Mouse (Mus musculus) right cerebral cortex, postnatal 14 days (tissue): ENCODE data around the gene Trim11.
A peak's percentile ranks its signal among the peaks of the same experiment; 100 is the strongest.

Experiments used
- DNase-seq: peaks from one replicate; pipeline ENCODE4 v3.0.0; 2022

Gene Trim11

GRCm38 (mm10) chr11:58981541-58982447 lies 3.9 kb downstream of the Trim11 start:
- peak; percentile 81 for DNase-seq

DNA sequence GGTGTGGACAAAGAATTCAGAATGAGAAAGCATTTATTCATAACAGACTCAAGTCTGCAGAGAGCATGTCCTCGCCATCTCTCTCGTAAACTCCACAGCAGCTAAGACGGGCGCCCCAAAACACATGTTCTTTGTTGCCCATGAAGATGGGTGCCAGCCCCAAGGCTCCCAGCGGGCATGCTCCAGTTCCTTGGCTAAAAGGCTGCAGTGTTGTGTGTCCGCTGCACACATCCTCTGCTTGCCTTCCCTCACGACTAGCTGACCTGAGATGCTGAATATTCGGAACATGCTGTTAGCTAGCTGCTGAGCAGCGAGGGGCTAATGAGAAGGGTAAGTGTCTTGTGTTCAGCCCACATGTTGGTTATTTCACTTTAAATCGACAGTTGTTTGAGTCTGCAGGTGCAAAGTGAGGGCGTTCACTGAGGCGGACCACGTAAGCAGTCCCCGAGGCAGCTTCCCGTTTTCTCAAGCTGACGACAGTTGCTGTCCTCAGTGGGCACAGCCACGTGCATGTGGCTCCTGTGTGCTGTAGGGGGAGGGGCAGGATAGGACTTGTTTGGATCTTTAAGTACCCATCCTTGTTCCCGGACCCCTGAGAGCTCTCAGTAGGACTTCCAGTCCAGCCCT lies 4.7 kb downstream of the Trim11 start:
- DNase-seq, result no peak

DNA sequence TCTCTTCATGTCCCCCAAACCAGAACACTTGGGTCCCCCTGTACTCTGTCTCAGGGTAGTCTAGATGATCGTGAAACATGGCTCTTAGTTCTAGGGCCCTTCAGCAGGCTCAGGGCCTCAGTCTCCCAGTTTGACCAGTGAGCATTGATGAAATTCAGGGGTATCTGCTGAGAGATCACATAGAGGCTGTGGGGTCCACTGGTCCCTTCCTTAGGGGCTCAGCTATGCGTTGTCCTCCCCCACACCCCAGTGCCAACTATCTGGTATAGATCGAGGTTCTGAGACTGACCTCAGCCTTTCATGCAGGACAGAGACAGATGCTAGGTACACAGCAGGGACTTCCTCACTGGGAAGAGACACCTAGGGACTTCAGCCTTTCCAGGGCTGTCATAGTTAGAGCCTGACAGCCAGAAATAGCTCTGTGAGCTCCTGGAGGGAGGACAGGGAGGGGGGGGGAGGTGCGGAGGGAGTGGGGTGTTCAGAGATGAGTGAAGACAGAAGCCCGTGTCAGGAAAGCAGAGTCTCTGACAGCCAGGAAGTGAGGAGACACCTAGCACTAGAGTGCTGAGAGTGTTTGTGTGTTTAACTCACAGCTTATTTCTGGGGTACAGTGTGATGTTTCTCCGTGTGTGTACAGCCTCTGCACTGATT lies 5.9 kb downstream of the Trim11 start:
- no peak for DNase-seq

DNA sequence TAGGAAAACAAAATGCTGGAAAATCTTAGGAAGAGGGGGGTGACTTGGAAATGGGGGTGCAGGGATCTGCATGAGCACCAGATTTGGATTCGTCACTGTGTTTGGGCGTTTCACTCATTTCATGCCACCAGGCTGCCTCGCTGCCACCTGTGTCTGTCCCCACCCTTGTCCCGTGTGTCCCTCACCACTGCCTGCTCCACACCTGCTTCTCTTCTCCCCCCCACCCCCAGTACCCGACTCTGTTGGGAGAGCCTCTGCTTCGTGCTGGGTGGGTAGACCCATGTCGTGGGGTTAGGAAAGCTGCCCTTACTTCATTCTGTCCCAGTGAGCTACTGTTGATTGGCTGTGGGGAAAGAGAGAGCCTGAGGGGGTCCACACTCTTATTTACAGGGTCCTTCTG lies 6.8 kb downstream of the Trim11 start:
- DNase-seq, result no peak

- DNase-seq, result no peak
These were observed 7.5 kb downstream of the Trim11 start for GRCm38 (mm10) chr11:58985299-58985917.

- DNase-seq, result no peak
These were observed 11.3 kb downstream of the Trim11 start for GRCm38 (mm10) chr11:58989166-58989565.

DNA sequence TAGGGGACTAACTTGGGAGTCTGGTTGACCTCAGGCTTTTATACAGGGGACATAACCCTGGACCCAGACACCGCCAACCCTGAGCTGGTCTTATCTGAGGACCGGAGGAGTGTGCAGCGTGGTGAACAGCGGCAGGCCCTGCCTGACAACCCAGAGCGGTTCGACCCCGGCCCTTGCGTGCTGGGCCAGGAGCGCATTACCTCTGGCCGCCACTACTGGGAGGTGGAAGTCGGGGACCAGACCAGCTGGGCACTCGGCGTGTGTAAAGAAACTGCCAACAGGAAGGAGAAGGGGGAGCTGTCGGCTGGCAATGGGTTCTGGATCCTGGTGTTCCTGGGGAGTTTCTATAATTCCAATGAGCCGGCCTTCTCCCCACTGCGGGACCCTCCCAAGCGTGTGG lies 12.2 kb downstream of the Trim11 start:
- DNase-seq, result no peak

- DNase-seq, result peak; percentile 56
These were observed 12.9 kb downstream of the Trim11 start for GRCm38 (mm10) chr11:58990794-58991193.

DNA sequence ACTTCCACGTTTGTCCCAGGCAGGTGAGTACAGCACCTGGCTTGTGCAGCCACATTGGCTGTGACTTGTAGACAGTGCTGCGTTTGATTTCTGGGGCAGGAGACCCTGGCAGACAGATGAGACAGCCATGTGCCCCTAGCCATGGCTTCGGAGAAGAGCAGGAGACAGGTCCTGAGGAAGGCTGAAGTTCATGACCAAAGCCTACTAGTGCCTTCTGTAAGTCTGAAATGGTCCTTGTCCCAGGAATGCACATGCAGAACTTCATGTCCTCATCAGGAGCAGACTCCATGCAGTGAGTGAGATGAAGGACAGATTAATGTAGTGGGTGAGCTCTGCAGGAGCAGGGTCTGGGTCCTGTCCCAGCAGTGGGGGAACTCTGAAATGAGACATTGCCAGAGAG lies 14.0 kb downstream of the Trim11 start:
- no peak for DNase-seq

- no peak for DNase-seq
These were observed 15.3 kb downstream of the Trim11 start for GRCm38 (mm10) chr11:58993091-58993670.

DNA sequence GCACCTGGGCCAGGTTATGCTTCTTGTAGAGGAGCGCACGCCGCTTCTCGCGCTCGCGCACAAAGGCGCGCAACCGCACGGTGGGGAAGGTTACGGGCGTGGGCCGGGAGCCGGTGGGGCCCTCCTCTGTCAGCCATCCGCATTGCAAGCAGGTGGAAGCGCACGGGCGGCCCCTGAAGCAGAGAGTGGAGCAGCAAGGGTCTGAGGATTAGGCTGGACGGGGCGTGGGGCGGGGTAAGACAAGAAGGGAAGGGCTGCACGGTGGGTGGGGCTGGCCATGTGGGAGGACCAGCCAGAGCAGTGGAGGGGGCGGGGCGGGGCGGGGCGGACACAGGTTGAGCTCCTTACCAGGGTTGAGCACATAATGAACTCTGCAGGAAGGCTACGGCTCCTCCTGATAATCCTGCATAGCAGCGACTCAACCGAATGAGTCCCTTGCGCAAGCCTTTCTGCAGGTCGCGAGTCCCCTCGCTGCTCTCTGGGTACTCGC lies 16.5 kb downstream of the Trim11 start:
- peak; percentile 60 for DNase-seq

GRCm38 (mm10) chr11:58995061-58995806 lies 17.3 kb downstream of the Trim11 start:
- DNase-seq, result no peak

GRCm38 (mm10) chr11:58995807-58996370 lies 18.0 kb downstream of the Trim11 start:
- no peak for DNase-seq

DNA sequence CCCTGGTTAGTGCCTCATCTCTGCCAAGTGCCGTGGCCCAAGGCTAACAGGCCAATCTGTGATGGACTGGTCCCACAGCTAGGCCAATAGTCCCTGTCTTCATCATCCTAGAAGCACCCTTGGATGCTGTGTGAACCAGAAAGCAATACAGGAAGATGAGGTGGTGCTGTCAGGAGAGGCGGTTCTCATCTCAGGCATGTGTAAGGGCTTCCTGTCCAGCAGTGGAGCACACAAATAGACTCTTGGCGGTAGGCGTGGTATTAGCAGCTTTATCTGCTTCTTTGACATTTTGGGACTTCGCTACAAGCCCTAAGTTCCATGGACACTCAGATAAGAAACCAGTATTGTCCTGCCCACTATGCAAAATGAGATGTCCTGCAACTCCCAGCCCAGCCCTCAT lies 19.6 kb downstream of the Trim11 start:
- no peak for DNase-seq

- DNase-seq, result no peak
These were observed 21.3 kb downstream of the Trim11 start for GRCm38 (mm10) chr11:58999158-58999557.

DNA sequence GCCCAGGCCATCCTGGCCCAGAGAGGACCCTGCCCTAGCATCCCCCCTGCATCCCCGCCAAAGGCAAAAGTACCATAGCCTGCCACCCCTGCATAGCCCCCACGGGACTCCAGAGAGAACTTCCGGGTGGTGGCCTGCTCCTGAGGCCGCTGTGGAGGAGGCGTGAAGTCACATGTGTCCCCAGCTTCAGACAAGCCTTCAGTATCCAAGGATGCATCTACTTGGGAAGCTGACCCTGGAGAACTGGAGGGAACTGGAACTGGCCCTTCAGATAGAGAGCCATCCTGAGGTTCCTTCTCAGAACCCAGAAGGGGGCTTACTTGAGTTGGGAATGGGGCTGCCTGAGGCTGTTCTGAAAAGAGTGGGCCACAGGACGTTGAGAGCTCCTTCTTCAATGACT lies 21.9 kb downstream of the Trim11 start:
- no peak for DNase-seq

GRCm38 (mm10) chr11:59000635-59001034 lies 22.7 kb downstream of the Trim11 start:
- no peak for DNase-seq

- no peak for DNase-seq
These were observed 24.6 kb downstream of the Trim11 start for GRCm38 (mm10) chr11:59002327-59003079.

DNA sequence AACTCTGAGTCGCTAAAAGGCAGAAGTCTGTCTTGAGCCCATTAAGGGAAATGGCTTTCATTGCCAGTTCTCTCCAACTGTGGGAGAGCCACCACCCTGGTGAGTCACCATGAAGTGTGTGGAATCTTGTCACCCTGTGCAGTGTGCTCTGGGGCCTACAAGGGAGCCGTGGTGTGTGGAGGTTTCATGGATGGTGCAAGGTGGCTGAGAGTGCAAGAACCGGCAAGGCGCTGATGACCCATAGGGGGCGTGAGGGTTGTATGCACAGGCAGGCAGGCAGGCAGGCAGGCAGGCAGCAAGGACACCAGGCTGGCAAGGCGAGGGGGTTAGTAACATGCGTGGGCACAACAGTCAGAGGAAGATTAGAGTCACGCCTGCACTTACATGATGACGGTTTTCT lies 37.2 kb downstream of the Trim11 start:
- peak; percentile 58 for DNase-seq

DNA sequence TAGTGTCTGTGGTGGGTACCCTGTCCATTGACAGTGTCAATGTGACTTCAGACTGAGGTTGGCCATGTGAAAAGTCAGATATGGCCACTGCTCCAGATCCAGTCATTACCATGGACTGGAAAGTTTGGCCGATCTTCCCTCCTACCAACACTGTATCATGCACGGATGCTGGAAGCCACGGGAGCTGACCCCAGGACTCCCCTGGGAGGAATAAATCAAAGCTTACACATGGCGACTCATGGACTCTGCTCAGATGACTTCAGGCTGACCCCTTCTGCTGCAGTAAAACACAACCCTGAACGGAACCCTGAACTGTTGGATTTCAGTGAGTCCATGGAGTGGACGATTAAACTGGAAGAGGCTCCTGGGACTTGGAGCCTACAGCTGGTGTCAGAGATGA lies 48.5 kb downstream of the Trim11 start:
- no peak for DNase-seq

GRCm38 (mm10) chr11:59029003-59029402 lies 51.1 kb downstream of the Trim11 start:
- no peak for DNase-seq
